Mouse (Mus musculus) MEL (cell line): ENCODE data around the gene Snx29.

ENCODE experiments used
- BHLHE40 ChIP-seq: IDR thresholded peaks from 2 replicates; pipeline ENCODE4 v1.6.1; 2012; ENCODE audit warnings: low read depth, mild to moderate bottlenecking, inconsistent platforms, low read length, improper control_type of control experiment, borderline replicate concordance
- CTCF ChIP-seq, 3 experiments: IDR thresholded peaks in 2 of 3; conservative IDR thresholded peaks in 1 of 3; 2 replicates each; pipeline ENCODE4 v1.5.1; 2011 to 2012; ENCODE audit warnings: low read length in 3 of 3, low read depth in 2 of 3, mild to moderate bottlenecking in 2 of 3, improper control_type of control experiment in 1 of 3, inconsistent platforms in 1 of 3, mixed read lengths in 1 of 3, moderate library complexity in 1 of 3; ENCODE audit not compliant: control insufficient read depth in 1 of 3, insufficient read depth in 1 of 3, poor library complexity in 1 of 3, severe bottlenecking in 1 of 3
- E2F4 ChIP-seq: IDR thresholded peaks from 2 replicates; pipeline ENCODE4 v1.6.1; 2011; ENCODE audit warnings: low read depth, low read length, improper control_type of control experiment, borderline replicate concordance
- EP300 ChIP-seq, 2 experiments: IDR thresholded peaks; 2 replicates each; pipeline ENCODE4 v1.6.1; 2011; ENCODE audit warnings: improper control_type of control experiment in 2 of 2, low read length in 2 of 2, low read depth in 1 of 2, mild to moderate bottlenecking in 1 of 2
- MAZ ChIP-seq: IDR thresholded peaks from 2 replicates; pipeline ENCODE4 v1.6.1; 2012; ENCODE audit warnings: low read depth, mild to moderate bottlenecking, inconsistent platforms, low read length, improper control_type of control experiment
- POLR2A ChIP-seq, 2 experiments: IDR thresholded peaks; 2 replicates each; pipeline ENCODE4 v1.6.1; 2011 to 2012; ENCODE audit warnings: low read length in 2 of 2, mild to moderate bottlenecking in 2 of 2, control low read depth in 1 of 2, improper control_type of control experiment in 1 of 2, low read depth in 1 of 2, moderate library complexity in 1 of 2; ENCODE audit not compliant: control insufficient read depth in 1 of 2, insufficient read depth in 1 of 2, poor library complexity in 1 of 2
- POLR2AphosphoS5 ChIP-seq: IDR thresholded peaks from 2 replicates; pipeline ENCODE4 v1.6.1; 2012; ENCODE audit warnings: low read depth, borderline replicate concordance, mild to moderate bottlenecking, inconsistent platforms, low read length, moderate library complexity, mixed read lengths
- USF1 ChIP-seq: IDR thresholded peaks from 2 replicates; pipeline ENCODE4 v1.6.1; 2014; ENCODE audit warnings: low read depth, mild to moderate bottlenecking, inconsistent platforms, low read length, improper control_type of control experiment, moderate library complexity
- USF2 ChIP-seq, 2 experiments: IDR thresholded peaks; 2 replicates each; pipeline ENCODE4 v1.6.1; 2011 to 2012; ENCODE audit warnings: improper control_type of control experiment in 2 of 2, low read length in 2 of 2, borderline replicate concordance in 1 of 2, inconsistent platforms in 1 of 2, low read depth in 1 of 2, mild to moderate bottlenecking in 1 of 2; ENCODE audit not compliant: insufficient read depth in 1 of 2
- ZC3H11A ChIP-seq: IDR thresholded peaks from 2 replicates; pipeline ENCODE4 v1.6.1; 2012; ENCODE audit warnings: low read depth, mild to moderate bottlenecking, inconsistent platforms, low read length, improper control_type of control experiment
- ZNF384 ChIP-seq: IDR thresholded peaks from 2 replicates; pipeline ENCODE4 v1.6.1; 2012; ENCODE audit warnings: low read depth, mild to moderate bottlenecking, inconsistent platforms, low read length, improper control_type of control experiment

GRCm38 (mm10) chr16:11685264-11685663 is 362.6 kb downstream of the Snx29 start:
- no peak for TF ChIP-seq CTCF (IDR thresholded peaks at IDR 0.05 in 2 of 3, conservative IDR thresholded peaks at IDR 0.05 in 1 of 3; ENCODE audit: control insufficient read depth in 1 of 3, insufficient read depth in 1 of 3, low read depth in 2 of 3, low read length in 3 of 3, poor library complexity in 1 of 3, severe bottlenecking in 1 of 3)
- no peak for TF ChIP-seq BHLHE40
- no peak for TF ChIP-seq USF2 (IDR thresholded peaks at IDR 0.05; ENCODE audit: borderline replicate concordance in 1 of 2, insufficient read depth in 1 of 2, low read depth in 1 of 2, low read length in 2 of 2)
- no peak for TF ChIP-seq USF1
- TF ChIP-seq E2F4: no peak
- no peak for TF ChIP-seq EP300 (IDR thresholded peaks at IDR 0.05; ENCODE audit: low read depth in 1 of 2, low read length in 2 of 2)
- TF ChIP-seq POLR2AphosphoS5: no peak
- TF ChIP-seq ZNF384: no peak
- TF ChIP-seq MAZ: no peak
- no peak for TF ChIP-seq ZC3H11A
- TF ChIP-seq POLR2A (IDR thresholded peaks at IDR 0.05; ENCODE audit: control insufficient read depth in 1 of 2, insufficient read depth in 1 of 2, low read depth in 1 of 2, low read length in 2 of 2, poor library complexity in 1 of 2): no peak
